Mouse (Mus musculus) urinary bladder, adult 2 months (tissue): ENCODE results near the gene Tbc1d17. TPM values are rescaled to one million over a fixed set of nuclear protein-coding genes. Genes with fewer than 3 reads are reported as not detected.

ENCODE experiments used
- DNase-seq: peaks from one replicate; pipeline ENCODE4 v3.0.0; 2022; ENCODE audit warnings: low spot score
- polyA plus RNA-seq: library from polyadenylated mRNA; depleted of rRNA; stranded (reverse); fragments of >200 nt; gene quantifications from 2 replicates; pipeline ENCODE4 v1.2.3, GENCODE M21; 2012

Tbc1d17 gene
- polyA plus RNA-seq, 1 experiment: 67.3 TPM

GRCm38 (mm10) chr7:44868919-44869696, 20.2 kb upstream of the Tbc1d17 start:
- peak; percentile 77 for DNase-seq

DNA sequence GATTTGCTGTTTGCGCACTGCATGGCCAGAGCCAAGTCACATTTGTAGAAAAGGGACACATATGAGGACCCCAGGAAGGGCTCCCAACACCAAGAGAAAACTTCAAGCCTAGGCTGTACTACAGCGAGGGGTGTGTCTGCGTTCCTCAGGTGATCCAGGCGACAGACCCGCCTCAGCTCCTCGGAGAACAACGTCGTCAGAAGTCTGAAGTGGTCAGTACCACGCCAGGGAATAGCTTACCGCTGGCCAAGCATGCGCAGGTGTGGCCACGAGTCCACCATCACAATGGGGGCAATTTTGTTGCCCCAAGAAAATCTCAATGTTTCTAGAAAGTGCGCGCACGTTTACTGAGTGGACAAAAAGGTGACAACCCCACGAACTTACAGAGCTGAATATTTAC, 19.6 kb upstream of the Tbc1d17 start:
- no peak for DNase-seq

DNA sequence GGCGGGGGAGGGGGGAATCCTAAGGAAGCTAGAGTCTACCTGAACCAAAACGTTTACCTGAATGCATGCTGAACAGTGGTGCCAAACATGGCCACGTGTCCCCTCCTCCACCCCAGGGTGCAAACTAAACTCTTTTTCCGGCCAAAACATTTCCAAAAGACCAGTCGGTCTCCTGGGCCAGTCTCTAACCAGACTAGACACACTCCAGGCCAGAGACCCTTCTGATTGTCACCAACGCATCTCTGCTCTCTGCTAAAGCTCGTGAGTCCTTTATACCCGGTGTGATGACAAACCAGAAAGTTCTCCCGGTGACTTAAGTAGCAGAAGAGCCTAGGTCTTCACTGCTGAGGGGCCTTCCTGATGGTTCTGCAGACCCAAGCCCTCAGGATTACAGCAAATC, 18.9 kb upstream of the Tbc1d17 start:
- no peak for DNase-seq

GRCm38 (mm10) chr7:44867010-44867702, 18.3 kb upstream of the Tbc1d17 start:
- no peak for DNase-seq

- no peak for DNase-seq
These were observed 17.6 kb upstream of the Tbc1d17 start for GRCm38 (mm10) chr7:44866276-44867009.

DNA sequence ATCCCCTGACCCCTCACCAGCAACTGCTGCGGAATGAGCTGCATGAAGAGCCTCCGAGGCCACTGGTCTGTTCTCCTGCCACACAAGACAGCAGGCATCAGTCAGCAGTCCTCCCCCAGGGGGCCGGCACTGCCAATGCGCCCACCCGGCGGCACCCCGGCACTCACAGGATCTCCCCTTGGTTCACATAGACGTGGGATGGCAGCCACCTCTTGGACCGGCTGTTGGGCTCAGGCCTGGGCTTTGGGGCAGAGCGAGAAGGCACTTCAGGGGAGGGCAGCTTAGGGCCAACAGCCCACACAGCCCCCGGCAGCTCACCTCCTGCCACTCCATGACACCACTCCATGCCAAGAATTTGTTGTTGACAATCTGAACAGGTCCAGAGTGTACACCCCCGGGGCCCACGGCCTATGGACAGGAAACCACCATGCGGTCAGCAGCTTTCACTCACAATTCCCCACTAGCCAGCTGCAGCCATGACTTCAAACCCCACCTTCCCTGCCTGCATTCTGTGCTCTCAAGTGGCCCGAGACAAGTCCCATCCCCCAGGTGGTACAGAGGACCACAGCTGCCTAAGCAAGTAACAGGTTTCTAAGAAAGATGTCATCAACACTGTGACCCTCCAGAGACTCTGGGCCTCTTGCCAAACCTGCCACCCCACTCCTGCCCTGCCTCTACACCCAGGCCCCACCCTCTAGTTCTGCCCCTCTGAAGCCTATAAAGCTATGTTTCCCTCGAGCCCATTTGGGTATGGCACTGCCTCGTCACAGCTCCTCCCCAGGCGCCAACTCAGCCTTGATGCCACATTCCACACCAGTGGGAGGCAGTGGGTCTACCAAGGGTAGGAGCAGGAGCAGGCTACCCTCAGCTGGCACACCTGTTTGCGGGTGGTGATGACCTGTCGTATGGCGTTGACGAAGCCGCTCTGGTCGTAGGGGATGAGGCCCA, 16.0 kb upstream of the Tbc1d17 start:
- no peak for DNase-seq

GRCm38 (mm10) chr7:44863982-44864494, 15.2 kb upstream of the Tbc1d17 start:
- no peak for DNase-seq

GRCm38 (mm10) chr7:44863210-44863609, 14.3 kb upstream of the Tbc1d17 start:
- no peak for DNase-seq

DNA sequence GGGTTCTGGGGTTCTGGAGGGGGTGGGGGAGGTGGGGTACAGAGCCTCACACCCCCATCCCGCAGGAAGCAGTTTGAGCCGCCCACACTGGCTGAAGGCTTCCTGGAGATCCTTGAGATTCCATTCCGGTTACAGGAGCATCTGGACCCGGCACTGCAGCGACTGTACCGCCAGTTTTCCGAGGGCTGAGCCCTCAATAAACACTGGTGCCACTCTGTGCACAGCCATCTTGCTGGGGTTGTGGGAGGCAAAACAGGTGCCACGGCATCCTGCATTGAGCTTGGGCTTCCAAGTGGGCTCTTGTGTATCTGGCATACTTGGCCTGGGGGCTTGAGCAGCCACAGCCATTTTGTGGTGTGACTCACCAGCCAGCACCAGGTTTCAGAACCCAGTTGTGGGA, 13.6 kb upstream of the Tbc1d17 start:
- DNase-seq: no peak

- no peak for DNase-seq
These were observed 12.5 kb upstream of the Tbc1d17 start for GRCm38 (mm10) chr7:44861429-44861816.

DNA sequence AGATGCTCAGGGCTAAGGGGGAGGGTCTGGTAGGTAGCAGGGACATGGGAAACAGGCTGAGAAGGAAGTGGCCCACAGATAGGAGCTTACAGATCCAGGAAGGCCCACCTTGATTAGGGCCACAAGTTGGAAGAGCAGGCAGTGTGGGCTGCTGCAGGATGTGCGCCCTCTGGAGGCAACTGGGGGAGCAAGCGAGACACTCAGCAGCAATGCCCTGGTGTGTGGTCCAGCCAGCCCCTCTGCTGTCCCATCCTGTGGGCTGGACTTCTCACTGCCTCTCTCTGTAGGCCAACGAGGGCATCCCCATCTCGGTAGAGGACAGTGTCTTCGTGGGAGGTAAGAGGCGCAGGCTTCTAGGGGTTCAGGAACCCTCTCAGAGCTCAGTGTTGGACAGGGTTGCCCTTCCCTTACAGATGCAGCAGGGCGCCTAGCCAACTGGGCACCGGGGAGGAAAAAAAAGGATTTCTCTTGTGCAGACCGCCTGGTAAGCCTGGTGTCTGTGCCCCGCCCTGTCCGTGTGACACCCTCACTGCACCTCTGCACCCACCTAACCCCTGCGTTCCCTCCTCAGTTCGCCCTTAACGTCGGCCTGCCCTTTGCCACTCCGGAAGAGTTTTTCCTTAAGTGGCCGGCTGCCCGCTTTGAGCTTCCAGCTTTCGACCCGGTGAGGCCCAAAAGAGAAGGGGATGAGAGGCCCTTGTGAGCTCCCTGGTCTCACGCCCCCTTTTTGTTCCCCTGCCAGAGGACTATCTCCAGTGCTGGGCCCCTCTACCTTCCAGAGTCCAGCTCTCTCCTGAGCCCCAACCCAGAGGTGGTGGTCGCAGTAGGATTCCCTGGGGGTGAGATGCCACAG, 11.9 kb upstream of the Tbc1d17 start:
- no peak for DNase-seq

- DNase-seq: no peak
These were observed 11.0 kb upstream of the Tbc1d17 start for GRCm38 (mm10) chr7:44859896-44860295.

GRCm38 (mm10) chr7:44857905-44858304, 9.0 kb upstream of the Tbc1d17 start:
- DNase-seq: no peak

GRCm38 (mm10) chr7:44857042-44857552, 8.2 kb upstream of the Tbc1d17 start, which contains the start of gene Pnkp:
Gene Pnkp, plus strand, starts transcription at chr7:44857139.
- peak; percentile 68 for DNase-seq

- DNase-seq: no peak
These were observed 7.5 kb upstream of the Tbc1d17 start for GRCm38 (mm10) chr7:44856265-44856916.

- DNase-seq: no peak
These were observed 6.2 kb upstream of the Tbc1d17 start for GRCm38 (mm10) chr7:44855036-44855435.

DNA sequence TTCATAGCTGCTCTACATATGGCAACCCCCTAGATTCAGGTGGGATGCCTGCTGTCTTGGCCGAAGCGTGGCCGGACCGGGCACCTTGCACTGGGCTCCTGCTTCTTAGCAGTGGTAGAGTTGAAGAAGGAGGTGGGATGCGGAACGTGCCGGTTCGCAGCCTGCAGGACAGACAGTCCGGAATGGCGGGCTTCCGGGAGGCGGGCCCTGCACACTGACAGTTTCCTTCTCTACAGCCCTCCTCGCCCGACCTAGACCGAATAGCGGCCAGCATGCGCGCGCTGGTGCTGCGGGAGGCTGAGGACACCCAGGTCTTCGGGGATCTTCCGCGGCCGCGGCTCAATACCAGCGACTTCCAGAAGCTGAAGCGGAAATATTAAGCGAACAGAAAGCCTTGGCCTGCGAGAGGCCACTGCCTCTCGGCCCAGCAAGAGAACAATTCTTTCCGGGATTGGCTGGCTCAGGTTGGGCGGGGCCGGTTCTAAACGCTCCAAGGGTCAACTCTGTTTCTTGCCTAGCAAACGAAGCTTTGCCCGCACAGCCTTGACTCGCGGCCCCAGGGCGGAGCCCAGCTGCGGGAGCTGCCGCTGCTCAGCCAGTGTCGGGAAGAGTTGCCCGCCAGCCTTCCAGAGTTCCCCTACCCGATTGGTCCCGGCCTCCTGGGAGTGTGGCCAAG, 5.6 kb upstream of the Tbc1d17 start:
- DNase-seq: peak; percentile 82

GRCm38 (mm10) chr7:44853596-44854355, 4.9 kb upstream of the Tbc1d17 start:
- DNase-seq: no peak
